Mouse (Mus musculus) myocyte (in vitro differentiated cells): ENCODE data around the gene Tlr9.

Experiments used
- CEBPB ChIP-seq: IDR thresholded peaks from 2 replicates; pipeline ENCODE4 v1.6.1; 2011; ENCODE audit warnings: mild to moderate bottlenecking, moderate library complexity; ENCODE audit not compliant: poor library complexity, insufficient read depth, severe bottlenecking
- MYOD1 ChIP-seq, 3 experiments: IDR thresholded peaks; one replicate each; pipeline ENCODE4 v1.6.1; 2011; ENCODE audit warnings: control low read depth in 2 of 3, low read depth in 2 of 3, mild to moderate bottlenecking in 2 of 3, moderate library complexity in 1 of 3; ENCODE audit not compliant: insufficient read length in 2 of 3, control insufficient read depth in 1 of 3
- POLR2A ChIP-seq: IDR thresholded peaks from one replicate; pipeline ENCODE4 v1.6.1; 2011; ENCODE audit warnings: low read depth, mild to moderate bottlenecking, control low read depth, moderate library complexity; ENCODE audit not compliant: insufficient read length
- POLR2AphosphoS2 ChIP-seq: IDR thresholded peaks from one replicate; pipeline ENCODE4 v1.6.1; 2011; ENCODE audit warnings: low read depth, control low read depth; ENCODE audit not compliant: insufficient read length
- TCF12 ChIP-seq: IDR thresholded peaks from one replicate; pipeline ENCODE4 v1.6.1; 2011; ENCODE audit warnings: mild to moderate bottlenecking, control low read depth; ENCODE audit not compliant: poor library complexity, insufficient read depth, severe bottlenecking

- no peak for TF ChIP-seq POLR2A
- TF ChIP-seq CEBPB, result no peak
- TF ChIP-seq POLR2AphosphoS2, result no peak
- no peak for TF ChIP-seq TCF12
- TF ChIP-seq MYOD1 (IDR thresholded peaks at IDR 0.05; ENCODE audit: control insufficient read depth in 1 of 3, insufficient read length in 2 of 3, low read depth in 2 of 3), result no peak
Measured at GRCm38 (mm10) chr9:106241541-106242164, 19.3 kb downstream of the Tlr9 start.
